Mouse (Mus musculus): ENCODE results near the gene Gm10135. TPM values are rescaled to one million over a fixed set of nuclear protein-coding genes. Genes with fewer than 3 reads are reported as not detected.

Gene Gm10135
- polyA plus RNA-seq, 1 experiment from 2014 or later: not detected

DNA sequence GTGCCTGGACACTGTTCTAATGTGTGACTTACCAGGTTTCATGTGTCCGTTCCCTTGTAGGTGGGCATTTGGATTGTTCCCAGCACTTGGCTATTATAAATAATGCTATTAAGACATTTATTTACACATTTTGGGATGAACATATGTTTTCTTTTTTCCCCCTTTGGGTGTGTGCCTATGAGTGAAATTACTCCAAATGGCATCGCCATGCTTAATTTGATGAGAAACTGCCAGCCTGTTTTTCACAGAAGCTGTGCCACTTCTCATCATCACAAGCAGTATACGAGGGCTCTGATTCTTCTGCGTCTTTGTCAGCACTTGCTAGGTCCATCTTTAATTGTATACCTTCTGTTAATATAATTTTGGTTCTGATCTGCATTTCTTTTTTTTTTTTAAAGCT is 54.1 kb downstream of the Gm10135 start:
- no peak overlapping the region for H3K4me3 ChIP-seq (ENCODE audit: low read depth, low read length)
- no peaks in the 10 kb centered on the region for H3K27me3 ChIP-seq (ENCODE audit: control insufficient read depth, insufficient read depth, low read length)
- no peak overlapping the region for H3K27ac ChIP-seq (ENCODE audit: low read depth, low read length)
- no peak overlapping the region for H3K4me2 ChIP-seq (replicated peaks; ENCODE audit: low read depth, low read length)
- DNase-seq (ENCODE audit: low spot score) (no peak), ATAC-seq (ENCODE audit: low FRiP score) (no peak)
- no peaks in the 10 kb centered on the region for H3K36me3 ChIP-seq (ENCODE audit: control insufficient read depth, insufficient read depth, low read length)
- peaks cover 3% of the 10 kb centered on the region; the same call in 1 of the 2 replicates for H3K4me1 ChIP-seq (replicated peaks; ENCODE audit: control insufficient read depth, insufficient read depth, low read length)
- WGBS: 97% methylated on average over 4 of the region's 4 CpGs
- H3K9me3 ChIP-seq (ENCODE audit: control insufficient read depth, low read length): no peaks in the 10 kb centered on the region
- no peak overlapping the region for H3K9ac ChIP-seq (ENCODE audit: low read depth, low read length)

DNA sequence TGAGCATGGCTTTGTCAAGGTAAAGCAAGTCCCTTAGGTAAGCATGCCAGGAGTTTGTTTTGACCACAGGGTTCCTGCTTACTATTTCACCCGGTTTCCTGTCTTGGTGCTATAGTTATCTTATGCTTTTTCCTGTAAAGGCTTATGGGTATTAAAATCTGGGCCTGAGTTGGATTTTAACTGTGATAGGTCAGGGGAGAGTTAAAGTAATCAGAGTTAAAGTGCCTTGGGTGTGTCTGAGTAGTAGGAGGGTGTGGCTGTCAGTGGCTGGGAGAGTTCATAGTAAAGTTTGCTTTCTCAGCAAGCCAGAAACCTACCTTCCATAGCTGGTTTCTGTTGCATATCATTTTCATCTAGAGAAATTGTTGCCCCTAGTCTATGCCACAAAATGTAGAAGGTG is 57.7 kb downstream of the Gm10135 start:
- H3K4me2 ChIP-seq (replicated peaks; ENCODE audit: low read depth, low read length): peak overlapping the region; percentile 44; the same call in 1 of the 2 replicates
- DNase-seq (ENCODE audit: low spot score) (no peak), ATAC-seq (ENCODE audit: low FRiP score) (no peak)
- 66% methylated on average over 1 of the region's 1 CpGs for WGBS
- H3K9me3 ChIP-seq (ENCODE audit: control insufficient read depth, low read length): no peaks in the 10 kb centered on the region
- peaks cover 3% of the 10 kb centered on the region; the same call in 1 of the 2 replicates for H3K4me1 ChIP-seq (replicated peaks; ENCODE audit: control insufficient read depth, insufficient read depth, low read length)
- no peak overlapping the region for H3K9ac ChIP-seq (ENCODE audit: low read depth, low read length)
- no peaks in the 10 kb centered on the region for H3K36me3 ChIP-seq (ENCODE audit: control insufficient read depth, insufficient read depth, low read length)
- H3K4me3 ChIP-seq (ENCODE audit: low read depth, low read length): no peak overlapping the region; the same call in 1 of the 2 replicates
- no peaks in the 10 kb centered on the region for H3K27me3 ChIP-seq (ENCODE audit: control insufficient read depth, insufficient read depth, low read length)
- H3K27ac ChIP-seq (ENCODE audit: low read depth, low read length): no peak overlapping the region

DNA sequence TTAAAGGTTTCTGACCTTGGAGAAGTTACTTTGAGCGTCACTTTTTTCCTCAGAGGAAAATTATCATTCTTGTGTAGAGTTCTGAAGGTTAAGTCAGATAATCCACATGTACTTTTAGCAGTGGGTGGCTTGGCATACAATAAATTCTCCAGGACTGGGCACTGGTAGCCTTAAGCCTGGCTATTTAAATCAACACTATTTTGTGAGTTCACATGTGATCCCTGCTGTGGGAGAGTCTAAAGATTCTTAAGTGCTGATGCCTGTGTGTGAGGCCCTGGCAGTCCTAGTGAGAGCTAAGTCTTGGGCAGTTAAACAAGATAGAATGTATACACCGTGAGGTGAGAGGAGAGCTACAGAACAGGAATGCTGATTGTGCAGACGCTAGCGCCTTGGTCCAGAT is 58.5 kb downstream of the Gm10135 start:
- no peaks in the 10 kb centered on the region for H3K27me3 ChIP-seq (ENCODE audit: control insufficient read depth, insufficient read depth, low read length)
- H3K9ac ChIP-seq (ENCODE audit: low read depth, low read length): peak overlapping the region; percentile 99
- no peaks in the 10 kb centered on the region for H3K9me3 ChIP-seq (ENCODE audit: control insufficient read depth, low read length)
- DNase-seq (ENCODE audit: low spot score) (peak; percentile 11), ATAC-seq (ENCODE audit: low FRiP score) (no peak)
- no peaks in the 10 kb centered on the region for H3K36me3 ChIP-seq (ENCODE audit: control insufficient read depth, insufficient read depth, low read length)
- WGBS: 66% methylated on average over 4 of the region's 4 CpGs
- peak overlapping the region; percentile 95 for H3K4me3 ChIP-seq (ENCODE audit: low read depth, low read length)
- H3K4me2 ChIP-seq (replicated peaks; ENCODE audit: low read depth, low read length): peak overlapping the region; percentile 44
- H3K27ac ChIP-seq (ENCODE audit: low read depth, low read length): no peak overlapping the region
- H3K4me1 ChIP-seq (replicated peaks; ENCODE audit: control insufficient read depth, insufficient read depth, low read length): peaks cover 3% of the 10 kb centered on the region; the same call in 1 of the 2 replicates

Other genes starting within 250 kb of the Gm10135 start
- gene Txk, start 221.9 kb downstream of the Gm10135 start, polyA plus RNA-seq (2014; fragmentation: Nextera tagmentation; extraction: Ambion mirVana): not detected in 2 replicates
- 5.3 and 5.4 TPM in 2 replicates for gene Tec, start 106.2 kb downstream of the Gm10135 start, polyA plus RNA-seq (2014; fragmentation: Nextera tagmentation; extraction: Ambion mirVana)
- 26.4 and 26.7 TPM in 2 replicates for gene Slain2, start 60.4 kb downstream of the Gm10135 start, polyA plus RNA-seq (2014; fragmentation: Nextera tagmentation; extraction: Ambion mirVana)
- 16.0 and 18.1 TPM in 2 replicates for gene Slc10a4, start 32.2 kb upstream of the Gm10135 start, polyA plus RNA-seq (2014; fragmentation: Nextera tagmentation; extraction: Ambion mirVana)

Data from hindbrain, embryonic 11.5 days (tissue).